Mouse (Mus musculus) cerebellum, adult (tissue): ENCODE measurements around the gene 1110051M20Rik.

Experiments
- ATAC-seq: cut with Nextera tagmentation; 2 replicates; pipeline ENCODE4 v1.9.2; 2017; ENCODE audit warnings: mild to moderate bottlenecking, moderate library complexity, mixed read lengths; ENCODE audit not compliant: insufficient number of reproducible peaks, low FRiP score, low TSS enrichment

1110051M20Rik gene

GRCm38 (mm10) chr2:91458252-91458672, 13.8 kb upstream of the 1110051M20Rik start:
- ATAC-seq, result no peak

DNA sequence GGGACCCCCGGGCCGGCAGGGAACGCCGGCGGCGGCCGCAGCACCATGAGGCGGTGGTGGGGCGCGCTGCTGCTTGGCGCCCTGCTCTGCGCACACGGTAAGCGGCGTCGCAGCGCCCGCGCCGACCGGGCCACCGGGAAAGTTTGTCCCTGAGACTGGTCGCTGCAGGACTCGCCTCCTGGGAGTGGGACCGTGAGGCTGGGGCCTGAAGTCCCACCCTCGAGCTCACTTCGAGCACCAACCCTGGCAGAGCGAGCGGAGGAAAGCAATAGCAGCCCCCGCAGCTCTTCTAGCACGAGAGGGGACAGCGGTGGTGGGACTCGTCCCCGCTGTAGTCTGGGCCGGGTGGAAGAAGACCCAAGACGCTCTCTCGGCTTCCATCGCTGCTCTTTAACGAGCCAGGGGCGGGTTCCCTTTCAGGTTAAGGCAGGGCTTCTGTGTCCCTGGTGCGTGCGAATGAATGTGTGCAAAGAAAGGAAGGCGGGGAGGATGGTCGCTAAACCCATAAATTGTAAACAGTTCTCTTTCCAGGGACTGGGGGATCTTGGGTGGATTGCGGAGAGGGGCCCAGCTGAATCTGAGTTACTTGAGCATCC, 13.2 kb upstream of the 1110051M20Rik start:
- ATAC-seq, result no peak

DNA sequence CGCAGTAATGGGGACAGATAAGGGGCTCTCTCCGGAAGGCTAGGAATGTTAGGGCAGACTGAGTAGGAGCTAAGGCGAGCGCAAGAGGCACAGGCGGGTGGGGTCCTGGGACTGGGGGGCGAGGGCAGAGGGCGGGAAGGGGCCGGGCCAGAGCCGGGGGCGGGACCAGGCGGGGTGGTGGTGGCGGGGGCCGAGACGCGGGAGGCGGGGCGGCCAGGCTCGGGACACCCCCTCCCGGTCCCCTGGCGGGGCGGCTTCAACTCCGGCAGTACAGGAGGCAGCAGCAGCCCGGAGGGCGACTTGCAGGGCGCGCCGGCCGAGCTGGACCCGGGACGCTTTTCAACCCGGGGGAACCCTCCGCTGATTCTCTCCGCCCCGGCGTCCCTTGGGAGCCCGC, 12.8 kb upstream of the 1110051M20Rik start, which contains the start of gene Lrp4:
Lrp4 (plus strand) TSS at position 253 of the 397 bp plus-strand sequence.
- ATAC-seq, result no peak

- no peak for ATAC-seq
These were observed 12.1 kb upstream of the 1110051M20Rik start for GRCm38 (mm10) chr2:91456491-91457100.

DNA sequence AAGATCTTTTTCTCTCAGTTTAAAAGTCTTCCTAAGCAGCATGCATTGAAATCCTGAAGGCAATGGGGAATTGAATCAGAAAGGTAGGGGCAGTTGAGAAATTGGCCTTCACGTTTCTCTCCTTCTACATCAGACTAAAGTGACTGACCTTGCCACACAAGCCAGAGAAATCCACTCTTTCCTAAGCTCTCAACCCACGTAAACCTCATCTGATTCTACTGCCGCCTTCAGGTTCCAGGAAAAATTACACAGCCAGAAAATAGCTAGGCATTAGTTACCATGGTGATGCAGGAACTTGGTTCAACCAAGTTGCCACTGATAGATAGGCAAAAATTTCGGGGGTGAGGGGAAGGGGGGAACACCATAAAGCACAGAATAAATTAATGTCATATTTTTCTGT, 11.3 kb upstream of the 1110051M20Rik start:
- 0 out of 2 replicates have a peak, but pooled peaks have one; percentile 61 for ATAC-seq

DNA sequence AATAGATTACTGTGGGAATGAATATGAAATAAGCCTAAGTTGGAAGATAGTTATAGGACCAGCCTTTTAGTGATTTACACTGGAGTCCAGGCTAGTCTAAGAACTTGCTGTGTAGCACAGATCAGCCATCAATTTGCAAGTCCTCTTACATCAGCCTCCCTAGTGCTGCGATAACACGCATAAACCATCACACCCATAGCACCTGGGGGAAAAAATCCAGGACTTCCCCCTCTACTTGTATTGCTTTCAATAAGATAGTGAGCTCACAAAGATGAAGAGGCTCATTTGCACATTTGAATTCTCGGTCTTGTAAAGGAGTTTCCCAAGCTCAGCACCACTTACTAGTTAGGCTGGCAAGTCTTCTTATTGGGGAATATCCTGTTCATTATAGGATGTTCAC, 9.9 kb upstream of the 1110051M20Rik start:
- no peak for ATAC-seq

DNA sequence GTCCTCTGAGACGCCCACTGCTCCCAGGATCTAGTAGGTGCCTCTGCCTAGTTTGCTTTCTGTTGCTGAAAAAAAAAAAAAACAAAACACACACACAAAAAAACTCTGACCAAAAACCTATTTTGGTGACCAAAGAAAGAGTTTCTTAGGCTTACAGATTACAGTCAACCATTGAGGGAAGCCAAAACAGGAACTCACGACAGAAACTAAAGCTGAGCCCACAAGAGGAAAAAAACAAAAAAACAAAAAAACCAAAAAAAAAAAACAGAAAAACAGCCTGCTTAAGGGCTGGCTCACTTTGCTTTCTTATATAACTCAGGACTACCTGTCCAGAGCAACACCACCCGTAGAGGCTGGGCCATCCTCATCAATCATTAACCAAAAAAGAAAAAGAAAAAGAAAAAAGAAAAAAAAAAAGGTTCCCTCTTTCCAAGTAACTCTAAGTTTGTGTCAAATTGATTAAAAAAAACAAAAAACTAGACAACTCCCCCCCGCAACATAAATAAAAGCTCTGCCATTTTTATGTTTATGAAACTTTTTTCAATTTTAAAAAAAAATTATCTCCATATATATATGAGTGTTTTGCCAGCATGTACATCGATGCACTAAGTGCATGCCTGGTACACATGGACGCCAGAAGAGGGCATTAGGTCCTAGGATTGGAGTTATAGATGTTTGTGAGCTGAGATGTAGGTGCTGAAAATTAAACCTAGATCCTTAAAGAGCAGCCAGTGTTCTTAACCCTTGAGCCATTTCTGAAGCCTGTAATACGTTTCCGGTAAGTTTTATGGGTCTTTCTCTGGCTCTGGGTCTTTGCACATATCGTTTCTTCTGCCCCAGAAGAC, 8.9 kb upstream of the 1110051M20Rik start:
- no peak for ATAC-seq

- no peak for ATAC-seq
These were observed 8.2 kb upstream of the 1110051M20Rik start for GRCm38 (mm10) chr2:91452658-91453057.

DNA sequence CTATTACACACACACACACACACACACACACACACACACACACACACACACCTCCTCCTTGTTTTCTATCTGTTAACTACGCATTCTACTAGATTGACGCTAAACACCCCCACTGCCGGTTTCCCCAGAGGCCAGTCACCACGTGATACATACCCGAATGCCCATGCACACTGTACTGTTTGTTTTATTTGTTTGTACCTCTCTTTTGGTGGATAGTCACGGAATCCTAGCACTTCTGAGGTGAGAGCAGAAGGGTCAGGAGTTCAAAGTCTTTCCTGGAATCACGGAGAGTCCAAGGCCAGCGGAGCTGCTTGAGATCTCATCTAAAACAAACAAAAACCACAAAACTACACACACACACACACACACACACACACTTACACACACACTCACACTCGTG, 5.8 kb upstream of the 1110051M20Rik start:
- no peak for ATAC-seq

DNA sequence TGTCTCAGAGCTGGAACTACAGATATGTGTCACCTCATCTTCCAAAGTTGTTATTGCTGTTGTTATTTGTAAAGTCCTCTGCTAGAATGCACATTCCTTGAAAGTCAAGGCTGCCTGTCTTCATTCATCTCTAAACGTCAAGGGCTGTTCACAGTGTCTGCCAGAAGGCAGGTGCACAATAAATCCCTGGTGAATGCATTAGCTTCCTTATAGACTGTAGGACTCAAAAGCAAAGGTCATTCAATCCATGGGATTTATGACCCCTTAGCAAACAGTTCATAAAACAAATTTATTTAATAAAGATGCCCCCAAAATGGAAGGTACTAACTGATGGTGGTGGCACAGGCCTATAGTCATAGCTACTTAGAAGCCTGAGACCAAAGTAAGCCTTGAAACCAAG, 5.2 kb upstream of the 1110051M20Rik start:
- no peak for ATAC-seq

DNA sequence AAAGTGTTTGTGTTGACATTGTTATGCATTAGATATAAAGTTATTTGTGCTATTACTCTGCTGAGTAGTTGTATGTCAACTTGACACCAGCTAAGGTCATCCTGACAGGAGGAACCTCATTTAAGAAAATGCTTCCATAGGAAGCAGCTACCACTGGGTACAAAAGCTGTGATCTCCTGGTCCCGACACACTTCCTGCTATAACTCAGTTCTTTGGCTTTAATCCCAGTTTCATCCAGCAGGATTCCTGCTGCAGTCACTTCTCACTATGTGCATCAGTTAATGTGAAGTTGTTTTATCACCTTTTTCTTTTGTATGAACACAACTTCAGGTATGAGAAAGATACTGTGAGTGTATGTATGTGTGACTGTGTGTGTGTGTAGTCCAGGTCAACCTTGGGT, 2.3 kb downstream of the 1110051M20Rik start:
- ATAC-seq, result no peak

DNA sequence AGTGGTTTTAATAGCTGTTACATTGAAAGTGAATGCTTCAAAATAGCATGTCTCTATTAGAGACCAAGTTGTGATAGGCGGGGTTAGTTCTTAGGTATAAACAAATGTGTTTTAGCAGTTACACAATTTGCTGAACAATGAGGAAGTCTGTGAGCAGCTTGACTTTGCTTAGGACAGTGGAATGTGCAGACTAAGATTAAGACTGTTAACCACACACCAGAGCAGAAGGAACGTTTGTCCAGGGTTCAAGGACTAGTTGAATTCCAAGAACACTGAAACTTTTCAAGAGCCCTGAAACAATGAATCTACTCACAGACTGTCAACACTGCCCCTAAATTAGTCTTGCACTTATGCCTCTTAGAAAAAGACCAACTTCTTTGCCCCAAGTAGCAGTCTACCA, 2.8 kb downstream of the 1110051M20Rik start:
- no peak for ATAC-seq

GRCm38 (mm10) chr2:91440686-91441085, 3.8 kb downstream of the 1110051M20Rik start:
- no peak for ATAC-seq

DNA sequence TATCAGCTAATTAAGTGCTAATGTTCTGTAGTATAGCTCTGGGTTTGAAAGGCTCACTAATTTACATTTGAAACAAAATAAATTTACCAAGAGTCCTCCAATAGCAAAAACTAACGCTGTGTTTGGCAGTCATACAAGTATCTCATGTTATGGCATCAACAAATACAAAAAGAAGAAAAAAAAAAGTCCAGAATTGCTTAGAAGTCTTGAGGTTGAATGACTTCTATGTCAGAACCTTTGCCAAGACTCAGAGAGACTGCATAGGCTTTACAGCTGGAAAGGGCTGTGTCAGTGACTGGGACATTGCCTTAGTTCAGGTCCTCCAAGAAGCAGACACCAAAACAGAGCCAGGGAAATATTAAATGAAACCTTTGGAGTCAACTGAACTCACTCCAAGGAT, 4.6 kb downstream of the 1110051M20Rik start:
- ATAC-seq, result no peak

DNA sequence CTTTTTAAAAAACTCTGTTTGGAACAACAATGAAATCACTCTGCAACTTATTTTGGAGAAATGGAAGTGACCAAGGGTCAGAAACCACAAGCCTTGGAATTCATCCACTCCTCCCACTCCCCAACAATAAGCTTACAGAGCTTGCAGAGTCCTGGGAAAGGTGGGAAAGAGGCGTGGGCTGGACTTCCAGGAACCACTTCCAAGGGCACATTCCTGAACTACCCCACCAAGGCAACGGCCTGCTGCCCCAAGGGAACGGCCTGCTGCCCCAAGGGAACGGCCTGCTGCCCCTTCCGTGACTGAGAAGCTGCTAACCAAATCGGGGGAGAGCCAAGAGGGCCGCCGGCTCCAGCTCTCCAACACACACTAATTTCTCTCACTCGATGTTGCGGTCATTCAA, 5.2 kb downstream of the 1110051M20Rik start:
- ATAC-seq, result no peak

- ATAC-seq, result no peak
These were observed 7.2 kb downstream of the 1110051M20Rik start for GRCm38 (mm10) chr2:91437116-91437815.

GRCm38 (mm10) chr2:91436713-91437112, 7.8 kb downstream of the 1110051M20Rik start:
- no peak for ATAC-seq

GRCm38 (mm10) chr2:91430600-91430919, 13.9 kb downstream of the 1110051M20Rik start:
- ATAC-seq, result no peak

GRCm38 (mm10) chr2:91429915-91430599, 14.4 kb downstream of the 1110051M20Rik start:
- no peak for ATAC-seq

- no peak for ATAC-seq
These were observed 15.4 kb downstream of the 1110051M20Rik start for GRCm38 (mm10) chr2:91429146-91429545.
